Mouse (Mus musculus) heart, postnatal 36 days (tissue): Measurements from ENCODE around the gene Gucy1b2. TPM values are rescaled to one million over a fixed set of nuclear protein-coding genes. Genes with fewer than 3 reads are reported as not detected.
A peak's percentile ranks its signal among the peaks of the same experiment; 100 is the strongest.

Experiments
- DNase-seq, 2 experiments: peaks; one replicate each; pipeline ENCODE4 v3.0.0; 2021 to 2022
- intact Hi-C: fragments of 180-260 bp; cut with DNase I; formaldehyde crosslinking; loops from one replicate; pipeline ENCODE4 v1.15.1; 2025
- total RNA-seq, 2 experiments: library from RNA; stranded (reverse); gene quantifications; 2 replicates each; pipeline ENCODE4 v1.2.3; 2021

Gene Gucy1b2
- total RNA-seq, 2 experiments from 2014 or later, result 0.11 TPM; not detected in 1

- DNase-seq, result no peak
- intact Hi-C loops, result loop anchor here (5.0 kb wide), 1 partner anchor 55 kb away; no protein-coding TSS in a partner anchor
Observed at GRCm38 (mm10) chr14:62447214-62447548, 8.9 kb downstream of the Gucy1b2 start.

DNA sequence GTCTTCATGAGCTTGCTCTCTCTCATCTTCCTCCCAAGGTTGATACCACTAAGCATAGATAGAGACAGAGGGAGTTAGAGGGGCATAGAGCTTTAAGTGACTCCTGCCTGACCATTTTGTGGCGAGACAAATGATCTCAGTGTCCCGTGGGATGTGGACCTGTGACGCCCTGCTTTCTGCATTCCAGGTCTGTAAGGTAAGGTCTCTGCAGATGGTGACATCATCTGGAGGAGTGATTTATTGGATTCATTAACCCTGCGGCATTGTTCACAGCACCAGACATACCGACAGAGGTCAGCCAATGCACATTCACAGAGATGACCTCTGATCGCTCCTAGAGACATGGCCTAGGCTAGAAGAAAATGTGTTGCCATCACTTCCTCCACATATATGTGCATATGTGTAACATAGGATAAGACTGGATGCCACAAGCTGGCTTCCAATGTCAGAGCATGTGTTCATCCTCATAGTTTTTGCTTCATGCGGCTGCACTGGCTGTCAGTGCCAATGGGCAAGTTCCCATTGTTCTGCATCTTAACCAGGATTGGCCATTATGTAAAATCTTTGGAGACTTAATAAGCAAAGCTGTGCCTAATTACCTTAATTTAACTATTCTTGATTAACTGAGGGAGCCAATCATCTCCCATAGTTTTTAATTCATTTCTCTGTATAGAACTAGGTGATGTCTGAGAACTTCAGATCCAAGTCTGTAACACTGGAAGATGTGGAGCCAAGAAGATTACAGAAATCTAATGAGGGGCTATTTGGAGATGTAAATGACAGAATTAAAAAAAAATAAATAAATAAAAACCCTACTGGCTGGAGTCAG is 9.5 kb downstream of the Gucy1b2 start:
- intact Hi-C loops, result loop anchor here (5.0 kb wide), 1 partner anchor 54 kb away; no protein-coding TSS in a partner anchor
- DNase-seq, result no peak

DNA sequence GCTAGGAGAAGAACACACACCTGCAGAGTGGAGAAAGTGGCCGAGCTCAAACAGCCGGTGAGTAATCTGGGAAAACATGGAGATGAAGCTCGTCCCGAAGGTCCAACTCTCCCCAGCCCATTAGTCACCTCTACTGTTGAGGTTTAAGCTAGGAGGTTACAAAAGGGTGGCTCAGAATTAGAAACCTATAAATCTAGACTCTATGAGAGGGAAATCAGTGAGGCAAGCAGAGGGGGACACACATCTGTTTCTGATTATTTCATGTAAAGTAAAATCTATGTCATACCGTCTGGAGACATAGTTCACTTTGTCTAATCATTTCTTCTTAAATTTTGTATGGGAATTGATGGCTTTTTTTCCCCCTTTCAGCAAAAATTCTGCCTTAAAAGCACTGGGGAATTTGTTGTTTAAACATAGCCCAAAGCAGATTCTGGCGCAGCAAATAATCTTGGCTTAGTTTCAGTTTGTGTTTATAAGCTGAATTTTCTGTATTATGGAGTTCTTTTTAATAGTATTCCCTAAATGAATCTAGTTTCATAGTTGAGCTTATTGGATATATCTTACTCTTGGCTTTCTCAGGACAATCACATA is 12.2 kb downstream of the Gucy1b2 start:
- intact Hi-C loops, result no loop called here
- DNase-seq, result no peak

DNA sequence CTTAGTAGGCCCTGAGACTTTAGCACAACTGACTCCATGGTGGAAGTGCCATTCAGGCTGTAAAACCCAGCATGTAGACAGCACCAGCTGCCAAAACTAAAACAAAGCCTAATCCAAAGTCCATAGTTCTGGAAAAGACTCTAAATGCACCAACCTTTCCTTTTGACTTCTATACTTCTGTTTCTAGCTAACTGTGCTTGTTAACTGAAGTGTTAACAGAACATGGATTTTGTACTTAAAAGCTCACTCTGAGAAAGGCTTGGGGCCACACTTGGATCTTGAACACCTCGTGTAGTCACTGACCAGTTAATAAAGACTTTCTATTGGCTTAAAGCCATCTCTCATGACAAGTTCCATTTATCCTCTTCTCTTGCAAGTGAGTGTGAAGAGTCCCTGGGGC is 13.1 kb downstream of the Gucy1b2 start:
- DNase-seq, result no peak
- intact Hi-C loops, result no loop called here

DNA sequence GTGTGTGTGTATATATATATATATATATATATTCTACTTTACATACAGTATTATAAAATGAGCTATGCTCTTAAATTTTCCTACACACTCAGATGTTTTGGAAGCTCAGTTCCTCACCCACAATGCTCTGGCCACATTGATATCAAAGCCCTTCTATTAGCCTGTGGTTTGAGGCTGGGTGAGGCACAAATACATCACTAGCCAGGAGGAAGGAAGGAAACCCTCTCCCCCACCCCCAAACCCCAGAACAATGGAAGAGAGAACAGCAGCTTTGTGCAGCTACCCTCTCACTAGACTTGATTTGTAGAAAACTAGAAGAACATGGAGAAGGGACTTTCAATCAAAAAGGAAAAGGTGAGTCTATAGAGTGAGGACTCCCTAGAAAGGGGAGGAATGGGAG is 16.1 kb downstream of the Gucy1b2 start:
- DNase-seq, result no peak
- intact Hi-C loops, result no loop called here

- intact Hi-C loops, result no loop called here
- no peak for DNase-seq
Observed at GRCm38 (mm10) chr14:62438236-62438635, 17.9 kb downstream of the Gucy1b2 start.

DNA sequence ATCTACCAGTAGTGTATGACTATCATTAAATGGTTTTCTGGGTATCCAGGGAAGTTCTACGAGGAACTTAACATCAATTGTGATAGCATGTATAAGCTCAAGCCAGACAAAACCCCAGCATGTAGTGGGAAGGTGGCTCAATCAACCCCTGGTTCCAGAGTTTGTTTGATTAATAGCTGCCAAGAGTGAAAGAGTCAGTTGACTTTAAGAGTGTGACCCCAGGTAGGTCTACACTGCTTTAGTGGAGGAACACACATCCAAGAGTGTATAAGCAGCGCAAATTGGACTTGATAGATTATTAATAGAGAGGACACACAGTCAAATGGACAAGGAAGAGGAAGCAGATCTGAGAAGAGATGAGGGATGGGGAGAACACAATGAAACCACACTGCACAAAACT is 18.3 kb downstream of the Gucy1b2 start:
- intact Hi-C loops, result no loop called here
- no peak for DNase-seq

DNA sequence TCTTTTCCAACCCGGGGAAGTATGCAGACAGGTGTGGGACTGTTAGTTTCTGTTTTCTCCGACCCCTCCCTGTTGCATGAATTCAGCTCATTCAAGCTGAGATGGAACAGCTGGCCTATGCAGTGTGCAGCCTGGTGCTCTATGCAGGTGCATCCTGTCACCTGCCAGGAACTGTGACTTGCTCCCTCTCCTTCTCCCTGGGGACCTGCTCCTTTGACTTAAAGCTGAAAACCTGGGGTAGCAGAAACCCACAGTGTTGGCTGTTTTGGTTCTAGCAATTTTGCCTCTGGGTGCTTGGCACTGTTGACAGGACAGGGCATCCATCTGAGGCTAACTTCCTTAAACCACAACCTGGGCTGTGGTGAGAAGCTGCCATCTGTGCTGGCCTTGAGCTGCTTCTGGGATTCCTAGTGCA is 30.8 kb downstream of the Gucy1b2 start:
- DNase-seq, result no peak
- intact Hi-C loops, result no loop called here

- intact Hi-C loops, result no loop called here
- DNase-seq, result no peak
Observed at GRCm38 (mm10) chr14:62422265-62422664, 33.8 kb downstream of the Gucy1b2 start.

DNA sequence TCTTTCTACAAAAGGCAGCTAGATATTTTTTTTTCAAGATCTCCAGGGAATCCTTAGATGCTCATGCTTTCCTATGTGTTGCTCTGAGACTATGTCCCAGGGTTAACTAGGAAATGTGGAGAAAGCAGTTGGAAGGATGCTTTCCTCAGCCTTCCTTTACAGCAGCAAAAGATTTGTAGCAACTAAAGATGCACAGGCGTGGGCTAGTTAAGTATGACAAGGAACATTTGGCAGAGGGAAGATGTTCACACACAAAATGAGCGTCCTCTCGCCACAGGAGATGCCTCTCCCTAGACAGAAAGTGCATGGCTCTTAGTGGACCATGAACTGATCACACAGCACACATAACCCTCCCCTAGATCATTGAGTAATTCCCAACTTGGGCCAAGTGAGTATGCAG is 38.6 kb downstream of the Gucy1b2 start:
- DNase-seq, result no peak
- intact Hi-C loops, result no loop called here

DNA sequence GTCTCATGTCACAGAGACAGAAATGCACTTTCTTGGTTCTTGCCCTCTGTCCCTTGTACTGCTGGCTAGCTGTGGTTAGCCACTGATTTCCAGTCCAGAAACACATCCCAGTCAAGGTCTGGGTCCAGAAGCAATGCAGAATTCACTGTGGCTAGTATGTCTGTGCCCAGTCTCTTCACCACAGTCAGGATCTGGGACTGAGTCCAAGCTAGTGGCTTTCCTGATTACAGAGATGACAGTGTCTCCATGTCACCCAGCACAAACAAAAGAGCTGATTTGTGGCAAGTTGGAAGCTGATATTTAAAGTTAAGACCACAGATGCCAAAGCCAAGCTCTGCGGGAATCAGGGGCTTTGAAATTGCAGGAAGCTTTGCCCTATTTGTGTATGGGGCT is 39.4 kb downstream of the Gucy1b2 start:
- intact Hi-C loops, result no loop called here
- DNase-seq, result peak; percentile 15 to 35

DNA sequence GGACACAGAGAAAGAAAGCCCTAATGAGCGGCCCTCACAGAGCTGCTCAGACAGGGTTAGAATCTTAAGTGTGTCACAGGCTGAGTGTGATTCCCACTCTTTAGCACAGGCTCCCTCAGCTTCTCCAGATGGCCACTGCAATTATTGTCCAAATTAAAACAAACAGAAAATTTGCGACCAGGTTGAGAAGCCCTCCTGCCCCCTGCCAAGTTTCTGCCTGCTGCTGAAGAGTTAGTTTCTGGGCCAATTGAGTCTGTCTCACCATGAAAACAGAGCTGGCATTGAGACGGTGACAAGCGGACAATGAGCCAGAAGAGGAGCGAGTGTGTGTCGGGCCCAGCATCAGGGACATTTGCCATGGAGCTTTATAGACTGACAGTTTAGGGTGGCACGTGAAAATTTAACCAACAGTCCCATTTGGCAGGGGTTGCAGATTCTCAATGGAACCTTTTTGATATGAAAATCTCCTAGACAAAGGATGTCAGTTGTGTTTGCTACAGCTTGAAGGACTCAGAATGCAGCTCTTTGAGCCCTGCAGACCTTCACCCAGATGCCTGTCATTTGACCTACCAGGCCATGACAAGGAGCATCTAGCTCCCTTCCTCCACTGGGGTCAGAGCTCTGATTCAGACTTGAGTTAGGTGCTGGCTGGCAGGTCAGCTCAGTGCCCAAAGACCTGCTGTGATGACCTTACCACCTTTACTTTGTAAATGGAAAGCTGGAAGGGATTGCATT is 39.9 kb downstream of the Gucy1b2 start:
- intact Hi-C loops, result no loop called here
- no peak for DNase-seq

- no peak for DNase-seq
- intact Hi-C loops, result no loop called here
Observed at GRCm38 (mm10) chr14:62395346-62395745, 60.7 kb downstream of the Gucy1b2 start.

GRCm38 (mm10) chr14:62392754-62393153 is 63.3 kb downstream of the Gucy1b2 start:
- no peak for DNase-seq
- intact Hi-C loops, result loop anchor here (5.0 kb wide), 1 partner anchor 55 kb away; no protein-coding TSS in a partner anchor

- intact Hi-C loops, result loop anchor here (5.0 kb wide), 1 partner anchor 57 kb away; no protein-coding TSS in a partner anchor
- no peak for DNase-seq
Observed at GRCm38 (mm10) chr14:62389729-62390536, 66.2 kb downstream of the Gucy1b2 start.

DNA sequence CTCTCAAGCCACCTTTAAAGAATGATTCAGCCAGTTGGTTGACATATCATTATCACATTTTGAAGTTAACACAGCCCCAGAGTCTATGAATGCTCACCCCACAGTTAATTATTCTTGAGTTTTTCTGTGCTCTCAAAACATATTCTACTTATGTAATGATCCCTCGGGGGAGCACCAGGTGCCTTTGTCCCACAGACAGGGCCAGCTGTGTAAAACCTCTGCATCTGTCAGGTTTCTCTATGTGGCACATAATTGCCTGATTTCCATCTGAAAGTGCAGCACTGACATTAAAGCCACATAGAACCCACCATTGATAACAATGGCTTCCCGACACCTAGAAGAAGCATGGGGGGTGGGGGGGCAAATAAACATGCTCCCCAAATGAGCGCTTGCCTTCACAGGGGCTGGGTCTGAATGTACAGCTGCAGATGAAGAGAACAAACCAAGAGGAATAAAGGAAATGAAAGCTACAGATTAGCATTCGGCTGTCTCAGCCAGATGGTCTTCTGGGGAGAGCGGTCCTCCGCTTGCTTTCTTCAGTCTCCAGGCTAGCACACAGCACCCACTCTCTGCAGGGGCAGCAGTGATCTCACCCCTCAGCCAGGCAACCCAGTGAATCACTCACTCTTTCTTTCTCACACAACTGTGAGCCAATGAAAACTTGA is 66.9 kb downstream of the Gucy1b2 start:
- intact Hi-C loops, result no loop called here
- no peak for DNase-seq

DNA sequence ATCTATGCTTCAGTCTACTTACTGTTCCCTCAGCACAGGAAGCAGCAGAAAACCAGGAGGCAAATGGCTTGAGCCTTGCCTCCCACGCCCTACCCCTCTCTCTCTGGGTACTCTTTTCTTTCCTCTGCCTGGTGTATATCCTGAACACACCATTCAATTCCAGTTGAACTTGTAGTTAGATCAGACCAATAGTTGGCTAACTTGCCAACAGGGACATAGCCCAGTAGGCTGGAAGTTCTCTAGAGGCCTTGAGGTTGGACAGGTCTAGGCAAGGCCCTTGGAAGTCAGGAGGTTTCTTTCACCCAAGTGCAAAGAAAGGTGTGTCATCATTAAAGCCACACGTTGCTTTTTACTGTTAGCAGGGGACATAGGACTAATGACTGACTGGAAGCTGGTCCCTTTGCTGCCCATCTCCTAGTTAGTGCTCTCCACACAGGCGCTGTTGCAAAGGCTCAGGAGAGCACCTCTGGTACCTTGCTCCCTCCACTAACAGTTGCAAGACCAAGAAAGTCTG is 72.2 kb downstream of the Gucy1b2 start:
- intact Hi-C loops, result no loop called here
- no peak for DNase-seq

DNA sequence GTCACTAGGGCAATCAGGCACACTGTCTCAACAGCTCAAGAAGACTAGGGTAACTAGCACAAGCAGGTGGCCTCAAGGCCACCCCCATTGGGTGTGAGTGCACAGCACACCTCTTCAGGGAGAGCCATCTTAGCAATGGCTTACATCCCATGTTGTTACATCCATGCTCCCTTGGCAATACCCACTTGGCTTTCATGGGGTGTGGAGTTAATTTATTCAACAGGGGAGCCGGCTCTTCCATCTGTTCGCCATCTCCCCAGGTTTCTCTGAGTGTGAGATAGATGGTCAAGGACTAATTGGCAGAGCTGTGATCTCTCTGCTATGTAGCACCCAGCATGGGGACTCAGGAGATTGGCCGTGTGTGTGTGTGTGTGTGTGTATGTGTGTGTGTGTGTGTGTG is 73.0 kb downstream of the Gucy1b2 start:
- DNase-seq, result no peak
- intact Hi-C loops, result no loop called here

- no peak for DNase-seq
- intact Hi-C loops, result no loop called here
Observed at GRCm38 (mm10) chr14:62380606-62381005, 75.5 kb downstream of the Gucy1b2 start.

GRCm38 (mm10) chr14:62379391-62379790 is 76.7 kb downstream of the Gucy1b2 start:
- DNase-seq, result no peak
- intact Hi-C loops, result no loop called here
